Mouse (Mus musculus) frontal cortex, postnatal 10 days (tissue): ENCODE data around the gene 4931422A03Rik.
A peak's percentile ranks its signal among the peaks of the same experiment; 100 is the strongest.
"Not testable (repeated sequence)": the region's sequence is repeated elsewhere in the genome, so short reads cannot be mapped to it uniquely, and the experiment has no call there.

Experiments
- DNase-seq, 2 experiments: peaks; one replicate each; pipeline ENCODE4 v3.0.0; 2022; ENCODE audit warnings: low spot score in 2 of 2, mixed read lengths in 1 of 2

4931422A03Rik gene

DNA sequence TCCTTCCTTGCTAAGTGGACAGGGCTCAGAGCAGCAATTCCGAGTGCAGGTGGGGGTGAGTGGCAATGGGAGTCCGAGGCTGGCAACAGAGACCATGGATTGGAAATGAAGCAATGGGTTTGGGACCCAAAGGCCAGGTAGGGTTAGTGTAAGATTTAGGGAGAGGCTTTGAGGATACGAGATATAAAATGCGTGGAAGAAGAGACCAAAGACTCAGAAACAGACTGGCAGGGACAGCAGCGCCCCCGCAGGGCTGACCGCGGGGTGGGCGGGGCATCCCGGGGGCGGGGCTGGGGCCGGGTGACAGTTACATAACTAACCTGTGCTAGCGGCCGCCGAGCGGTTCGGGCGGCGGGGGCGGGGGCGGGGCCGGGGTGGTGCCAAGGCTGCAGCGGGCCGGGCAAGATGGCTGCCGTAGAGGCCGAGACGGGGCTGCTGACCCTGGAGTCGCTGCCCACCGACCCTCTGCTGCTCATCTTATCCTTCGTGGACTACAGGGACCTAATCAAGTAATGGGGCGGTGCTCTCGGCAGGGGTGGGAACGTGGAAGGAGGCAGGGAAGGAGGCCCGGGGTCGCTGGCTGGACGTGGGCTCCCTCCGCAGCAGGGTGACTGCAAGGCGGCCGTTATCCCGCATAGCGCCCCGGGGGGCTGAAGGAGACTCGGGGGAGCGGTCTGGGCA is 563 bp downstream of the 4931422A03Rik start, which contains the start of gene Fbxo3:
Gene Fbxo3 (plus strand): TSS at position 264 of the 681 bp plus-strand sequence.
- DNase-seq: peak; percentile 76 to 79

- DNase-seq: no peak
These were observed 3.5 kb downstream of the 4931422A03Rik start for GRCm38 (mm10) chr2:104024656-104025055.

DNA sequence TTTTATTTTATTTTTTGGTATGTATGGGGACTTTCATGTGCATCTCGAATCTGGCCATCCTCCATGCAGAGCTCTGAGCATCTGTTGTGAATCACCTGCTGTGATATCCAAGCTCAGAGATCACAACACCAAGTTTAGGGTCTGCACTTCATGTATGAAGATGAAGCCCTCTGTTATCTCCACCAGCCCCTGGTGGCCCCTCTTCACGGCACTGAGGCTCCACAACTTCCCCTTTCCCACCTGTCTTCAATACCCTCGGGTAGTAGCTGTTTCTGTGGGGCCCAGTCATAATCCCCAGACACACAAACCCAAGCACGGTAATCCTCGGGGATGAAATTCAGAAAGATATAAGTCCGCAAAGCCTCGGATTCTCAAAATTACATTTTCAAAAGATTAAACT is 5.1 kb downstream of the 4931422A03Rik start:
- no peak for DNase-seq

GRCm38 (mm10) chr2:104008853-104009252 is 19.3 kb downstream of the 4931422A03Rik start:
- DNase-seq: not testable (repeated sequence)

DNA sequence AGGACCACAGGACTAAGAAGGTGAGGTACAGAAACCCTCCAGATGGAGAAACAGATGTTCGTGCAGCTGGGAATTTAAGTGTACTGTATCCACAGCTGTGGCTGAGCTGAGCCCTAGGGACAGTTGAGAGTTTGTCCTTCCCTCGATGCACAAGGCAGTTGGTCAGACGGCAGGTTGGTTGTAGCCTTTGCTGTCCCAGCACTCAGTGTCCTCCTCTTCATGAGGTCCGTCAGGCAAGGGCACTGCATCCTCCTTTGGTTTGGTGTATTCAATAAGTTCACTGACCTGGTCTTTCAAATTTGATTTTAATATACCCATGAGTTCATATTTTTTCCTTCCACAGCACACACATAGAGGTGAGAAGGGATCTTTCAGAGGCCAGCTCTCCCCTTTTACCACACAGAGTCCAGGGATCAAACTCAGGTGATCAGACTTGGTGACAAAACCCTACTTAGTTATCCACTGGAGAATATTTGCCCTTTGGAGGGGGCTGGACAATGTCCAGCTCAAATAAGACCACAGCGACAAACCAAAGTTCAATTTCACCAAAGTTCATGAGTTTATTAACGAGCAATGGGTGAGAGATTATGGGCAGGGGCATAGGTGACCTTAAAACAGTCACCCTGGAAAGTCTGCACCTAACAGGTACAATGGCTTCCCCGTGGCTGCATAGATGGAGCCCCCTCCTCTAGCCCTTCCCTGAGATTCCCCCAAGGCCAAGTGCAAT is 20.2 kb downstream of the 4931422A03Rik start:
- no peak for DNase-seq

DNA sequence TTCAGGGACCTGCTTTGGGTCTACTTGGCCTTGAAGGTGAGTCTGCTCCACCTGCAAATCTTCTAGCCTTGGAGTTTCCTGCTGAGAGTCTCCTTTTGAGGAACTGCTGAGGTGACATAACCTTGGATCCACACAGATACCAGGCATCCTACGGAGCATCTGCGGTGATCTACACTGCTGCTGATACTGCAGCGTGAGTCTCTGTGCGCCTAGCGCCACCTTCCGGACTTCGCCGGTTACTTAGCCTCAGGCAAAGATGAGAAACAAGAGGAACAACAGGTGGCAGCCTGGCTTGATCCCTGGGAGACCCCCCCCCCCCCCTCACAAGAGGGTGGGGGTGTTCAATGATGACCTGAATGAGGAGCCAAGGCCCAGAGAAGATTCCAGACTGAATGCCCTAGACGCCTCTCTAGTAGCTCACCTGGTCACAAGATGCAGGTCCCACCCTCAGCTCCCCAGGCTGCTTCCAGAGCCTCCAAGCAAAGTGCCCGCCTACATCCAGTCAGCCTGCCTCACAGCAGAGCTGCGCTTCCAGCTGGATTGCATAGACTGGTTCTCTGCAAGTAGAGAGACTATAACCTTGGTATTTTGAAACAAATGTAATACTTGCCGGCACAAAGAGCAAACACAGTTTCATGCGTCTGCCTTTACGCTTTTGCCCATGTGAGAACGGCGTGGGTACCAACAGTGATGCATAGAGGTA is 25.3 kb downstream of the 4931422A03Rik start:
- DNase-seq: peak in 1 of 2 experiments; percentile 68

DNA sequence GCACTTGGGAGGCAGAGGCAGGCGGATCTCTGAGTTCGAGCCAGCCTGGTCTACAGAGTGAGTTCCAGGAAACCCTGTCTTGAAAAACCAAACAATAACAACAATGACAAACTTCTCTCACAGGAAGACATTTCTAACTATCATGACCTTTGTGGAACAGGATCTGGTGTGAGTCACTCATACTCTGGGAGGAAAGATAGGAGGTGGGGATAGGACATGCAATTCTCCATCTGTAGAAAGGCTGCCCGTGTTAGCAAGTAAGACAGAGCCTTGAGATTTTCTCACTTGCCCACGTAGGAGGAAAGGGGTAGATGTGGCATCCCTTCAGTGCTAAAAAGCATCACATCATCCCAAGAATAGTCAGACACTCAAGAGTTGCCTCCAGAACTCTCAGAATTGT is 26.3 kb downstream of the 4931422A03Rik start:
- no peak for DNase-seq

GRCm38 (mm10) chr2:104001076-104001475 is 27.1 kb downstream of the 4931422A03Rik start:
- no peak for DNase-seq

DNA sequence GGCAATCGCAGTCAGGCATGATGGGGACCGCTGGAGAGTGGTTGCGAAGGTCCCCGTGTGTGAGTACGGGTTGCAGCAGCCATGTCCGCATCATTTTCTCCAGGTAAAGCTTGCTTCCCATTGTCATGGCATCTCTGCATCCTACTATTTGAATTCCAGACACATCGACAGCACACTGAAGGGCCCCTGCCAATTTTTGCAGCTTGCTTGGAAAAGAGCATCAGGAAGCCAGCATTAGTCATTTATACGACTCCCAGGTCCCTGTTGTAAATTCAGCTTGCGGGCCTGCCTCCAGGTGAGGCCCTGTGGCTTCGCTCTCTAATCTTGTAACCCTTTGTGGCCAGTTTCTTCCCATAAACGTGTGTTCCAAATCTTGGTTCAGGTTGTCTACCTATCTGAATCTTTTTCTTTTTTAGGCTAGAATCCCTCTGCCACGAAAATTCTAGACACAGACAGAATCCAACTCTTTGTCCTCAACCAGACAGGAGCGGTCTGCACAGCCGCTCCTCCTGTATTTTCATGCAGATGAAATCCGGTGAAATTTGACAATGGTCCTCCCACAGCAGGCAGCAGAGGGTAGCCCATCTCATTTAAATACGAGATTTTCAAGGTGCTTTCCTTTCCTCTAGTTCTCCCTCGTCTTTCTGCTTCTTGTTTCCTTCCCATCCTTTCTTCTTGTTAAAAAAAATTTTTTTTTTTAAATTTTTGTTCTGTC is 35.4 kb downstream of the 4931422A03Rik start:
- DNase-seq: no peak

DNA sequence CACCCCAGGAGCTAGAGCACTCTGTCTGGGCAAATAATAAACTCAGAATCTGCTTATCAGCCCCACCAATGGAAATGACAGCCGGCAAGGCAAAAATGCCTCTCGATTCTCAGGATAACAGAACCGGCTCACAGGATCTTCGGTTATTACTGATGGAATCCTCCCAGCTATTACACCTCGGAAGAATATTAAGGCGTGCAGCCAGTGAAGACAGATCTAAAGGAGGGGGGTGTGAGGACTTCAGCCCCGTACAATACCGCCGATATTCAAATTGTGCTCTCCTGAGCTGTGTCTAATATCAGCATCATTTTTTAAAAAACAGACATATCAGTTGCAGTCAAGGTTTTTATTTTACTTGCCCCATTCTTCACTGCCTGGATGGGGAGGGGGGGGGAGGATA is 36.0 kb downstream of the 4931422A03Rik start:
- no peak for DNase-seq

DNA sequence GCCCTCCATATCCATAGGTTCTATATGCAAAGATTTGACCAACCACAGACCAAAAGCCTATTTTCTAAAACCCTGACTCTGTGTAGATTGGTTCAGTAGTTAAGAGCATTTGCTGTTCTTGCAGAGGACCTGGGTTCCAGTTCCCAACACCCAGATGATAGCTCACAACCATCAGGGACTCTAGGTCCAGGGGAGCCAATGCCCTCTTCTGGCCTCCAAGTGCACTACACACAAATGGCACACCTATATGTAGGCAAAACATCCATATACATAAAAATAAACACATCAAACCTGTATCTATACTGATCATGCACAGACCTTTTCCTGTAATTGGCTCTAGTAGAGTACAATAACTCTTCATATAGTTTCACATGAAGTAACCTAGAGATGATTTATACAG is 36.9 kb downstream of the 4931422A03Rik start:
- DNase-seq: no peak

- no peak for DNase-seq
These were observed 38.4 kb downstream of the 4931422A03Rik start for GRCm38 (mm10) chr2:103989724-103990123.

GRCm38 (mm10) chr2:103987595-103987994 is 40.6 kb downstream of the 4931422A03Rik start:
- not testable (repeated sequence) for DNase-seq

GRCm38 (mm10) chr2:103983146-103983545 is 45.0 kb downstream of the 4931422A03Rik start:
- DNase-seq: no peak

- peak in 1 of 2 experiments; percentile 56 for DNase-seq
These were observed 45.9 kb downstream of the 4931422A03Rik start for GRCm38 (mm10) chr2:103982250-103982649.

GRCm38 (mm10) chr2:103977716-103978115 is 50.4 kb downstream of the 4931422A03Rik start:
- no peak for DNase-seq

DNA sequence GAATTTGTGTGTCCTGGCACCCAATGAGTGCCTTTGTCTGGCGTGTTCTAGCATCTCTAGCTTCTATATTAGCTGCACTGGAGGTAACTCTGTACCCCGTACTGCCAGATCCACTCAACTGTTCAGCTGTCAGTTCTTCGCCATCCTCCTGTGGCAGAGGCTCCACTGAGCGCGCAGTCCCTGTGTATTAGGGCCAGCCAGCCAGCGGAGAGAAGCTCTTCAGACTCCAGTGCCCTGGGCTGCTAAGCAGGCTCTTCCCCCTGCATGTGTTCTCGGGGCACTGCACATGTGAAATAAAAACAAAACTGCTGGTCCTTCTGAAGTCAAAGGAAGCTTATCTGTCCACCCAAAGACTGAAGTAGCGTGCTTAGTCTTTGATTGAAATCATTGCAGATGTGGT is 50.9 kb downstream of the 4931422A03Rik start:
- no peak for DNase-seq

DNA sequence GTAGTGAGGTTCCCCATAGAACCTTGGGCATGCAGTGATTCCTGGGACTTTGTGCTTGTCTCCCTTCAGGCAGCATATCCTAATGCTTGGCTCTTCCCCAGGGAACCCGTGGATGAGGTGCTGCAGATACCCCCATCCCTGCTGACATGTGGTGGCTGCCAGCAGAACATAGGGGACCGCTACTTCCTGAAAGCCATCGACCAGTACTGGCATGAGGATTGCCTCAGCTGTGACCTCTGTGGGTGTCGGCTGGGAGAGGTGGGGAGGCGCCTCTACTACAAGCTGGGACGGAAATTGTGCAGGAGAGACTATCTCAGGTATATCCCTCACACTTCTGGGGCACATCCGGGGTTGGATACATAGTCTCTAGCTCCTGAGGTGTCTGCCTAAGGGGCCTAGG is 52.3 kb downstream of the 4931422A03Rik start:
- DNase-seq: no peak

DNA sequence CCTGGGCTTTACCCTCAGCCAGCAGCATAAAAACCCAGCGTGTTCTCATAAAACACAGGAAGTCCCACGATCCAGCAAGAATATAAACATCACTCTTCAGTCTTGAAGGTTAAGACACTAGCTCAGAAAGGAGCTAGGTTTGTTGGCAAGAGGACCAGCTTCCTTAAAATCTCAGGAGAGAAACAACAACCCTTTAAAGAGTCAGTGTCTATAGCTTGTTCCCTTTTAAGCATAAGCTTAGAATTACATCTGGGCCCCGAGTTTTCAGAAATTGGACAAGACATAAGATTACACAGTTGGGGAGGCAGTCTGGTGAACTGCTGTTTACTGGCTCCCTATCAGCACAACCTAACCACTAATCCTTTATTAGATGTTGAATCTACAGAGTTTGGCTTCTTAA is 56.3 kb downstream of the 4931422A03Rik start:
- no peak for DNase-seq

DNA sequence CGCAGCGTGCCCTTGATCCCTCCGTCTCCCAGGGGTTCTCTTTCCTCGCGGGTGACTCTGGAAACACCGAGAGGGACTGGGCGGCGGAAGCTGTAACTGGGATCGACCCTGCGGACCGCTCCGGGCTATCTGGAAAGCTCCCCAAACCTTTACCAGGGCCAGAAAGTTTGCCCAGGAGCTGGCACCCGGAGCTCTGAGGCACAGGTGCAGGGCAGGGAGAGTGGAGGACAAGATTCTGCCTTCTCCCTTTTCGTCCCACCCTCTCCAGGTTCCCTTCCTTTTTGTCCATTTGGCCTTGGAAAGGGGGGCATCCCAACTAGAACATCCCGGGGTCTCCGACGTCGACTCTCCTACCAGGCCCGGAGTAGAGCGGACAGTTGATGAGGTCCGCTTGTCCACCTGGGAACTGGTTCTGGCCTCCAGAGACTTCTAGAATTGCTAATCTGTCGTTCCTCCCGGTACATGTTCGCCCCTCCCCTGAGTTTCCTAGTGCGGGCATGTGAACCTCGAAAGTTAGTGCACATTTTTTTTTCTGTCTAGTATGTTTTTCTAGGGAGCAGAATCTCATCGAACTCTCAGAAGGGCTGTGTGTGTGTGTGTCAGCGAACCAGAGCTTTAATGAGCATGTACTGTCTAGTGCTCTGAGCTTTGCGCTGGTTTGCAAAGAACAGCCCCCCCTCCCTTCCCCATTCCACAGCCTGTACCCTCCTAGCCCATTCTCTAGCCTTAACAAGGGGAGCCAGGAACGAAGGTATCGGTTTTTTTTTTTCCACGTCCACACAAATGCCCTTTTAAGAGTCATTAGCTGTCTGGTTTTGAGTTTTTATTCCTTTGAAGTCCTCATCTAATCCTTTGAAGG is 57.1 kb downstream of the 4931422A03Rik start:
- DNase-seq: no peak
